ENCODE assay signal across 8 mouse cellular contexts in genomic region chr14:20702741-20703381, GRCm38 (mm10). TPM values are rescaled to one million over a fixed set of nuclear protein-coding genes. Genes with fewer than 3 reads are reported as not detected.
DNase-seq lines count a peak whose midpoint lies in the region; ATAC-seq lines count a peak whose summit lies in the region.

Gene Chchd1 (plus strand): TSS chr14:20703006.

- ATAC-seq in inflammation-experienced regulatory T-cells, adult 6 months = peak; percentile 65
- ATAC-seq in megakaryocyte progenitor cell, adult 5-6 weeks (replicated peaks; ENCODE audit: poor library complexity) = peak; percentile 84

- DNase-seq in adrenal gland, adult (ENCODE audit: inconsistent age in 2 of 2, low spot score in 1 of 2) = peak; percentile 91 to 98
- peak; percentile 94 for DNase-seq in embryo, embryonic 10.5 days (ENCODE audit: low spot score)
- DNase-seq in gastrocnemius, postnatal 14 days = peak; percentile 92
- DNase-seq in left cerebral cortex, postnatal 10 days (ENCODE audit: extremely low spot score in 1 of 2, low spot score in 2 of 2) = peak; percentile 85 to 95
- DNase-seq in right cerebral cortex, postnatal 10 days (ENCODE audit: low spot score in 2 of 2) = peak; percentile 93 to 94
- peak; percentile 93 for DNase-seq in urinary bladder, postnatal 14 days (ENCODE audit: low spot score)

- intact Hi-C loops in gastrocnemius, postnatal 14 days (cut with DNase I; ENCODE audit: low total_unique reads) = no loop called here
- intact Hi-C loops in left cerebral cortex, postnatal 10 days (cut with DNase I) = no loop called here

RNA-seq across cellular contexts. Expression of gene Chchd1, which starts in this region (rescaled TPM):
- 100 to 1,000 TPM in 1 of 2 experiments, 10 to 100 TPM in 1; 98.5 to 106 TPM for total RNA-seq in gastrocnemius, postnatal 14 days (2021)
- polyA plus RNA-seq in inflammation-experienced regulatory T-cells, adult 6 months (2017; shearing (Covaris generic)) = 100 to 1,000 TPM; 136 to 163 (median 137) TPM
- total RNA-seq in left cerebral cortex, postnatal 10 days (2021) = 10 to 100 TPM; 61.3 to 67.0 TPM
- total RNA-seq in megakaryocyte progenitor cell, adult 5-6 weeks (2015) = 163 and 169 TPM in 2 replicates
- 104 and 110 TPM in 2 replicates for total RNA-seq in megakaryocyte progenitor cell, adult 5-6 weeks (2017)

Comparison
In these comparisons a context has a peak if more than half of its experiments do, and no peak if none do; other contexts are left out.
1. Peak in every context shown above with its lines: DNase-seq and ATAC-seq.